Mouse (Mus musculus) olfactory bulb, adult 2 months (tissue): ENCODE data around the gene Olfr38.

Experiments used
- CTCF ChIP-seq: fragments of 200-500 bp; IDR thresholded peaks from 2 replicates; pipeline ENCODE4 v1.5.1; 2012; ENCODE audit warnings: low read depth, mild to moderate bottlenecking, low read length, moderate library complexity; ENCODE audit not compliant: insufficient read depth
- POLR2A ChIP-seq: fragments of 200-500 bp; IDR thresholded peaks from 2 replicates; pipeline ENCODE4 v1.6.1; 2012; ENCODE audit warnings: mild to moderate bottlenecking, low read depth, low read length, moderate library complexity; ENCODE audit not compliant: insufficient read depth

GRCm38 (mm10) chr6:42739071-42739470 lies 17.1 kb upstream of the Olfr38 start, which contains the start of gene Olfr453:
- TF ChIP-seq CTCF: no peak
- no peak for TF ChIP-seq POLR2A
